Mouse (Mus musculus) forebrain, embryonic 13.5 days (tissue): ENCODE measurements at regions not wholly inside any gene's neighbourhood (a gene's known extent, or its start where the extent isn't known, plus 50 kb on each side); places are given as distances from the start of the nearest gene placed in this dataset.

ENCODE experiments used
- ATAC-seq: fragments of 200-750 bp; cut with Nextera tagmentation; 2 replicates; pipeline ENCODE4 v1.8.0; 2017
- H3K27ac ChIP-seq: fragments of 300-500 bp; sonication (generic); 2 replicates; pipeline ENCODE4 v1.5.1; 2015; ENCODE audit warnings: inconsistent platforms, mild to moderate bottlenecking, moderate library complexity
- H3K27me3 ChIP-seq: fragments of 300-500 bp; sonication (generic); 2 replicates; pipeline ENCODE4 v1.6.1; 2015; ENCODE audit warnings: mild to moderate bottlenecking, inconsistent platforms
- H3K36me3 ChIP-seq: fragments of 300-500 bp; sonication (generic); 2 replicates; pipeline ENCODE4 v1.6.1; 2015; ENCODE audit warnings: mild to moderate bottlenecking, inconsistent platforms; ENCODE audit not compliant: poor library complexity, severe bottlenecking
- H3K4me1 ChIP-seq: fragments of 300-500 bp; sonication (generic); 2 replicates; pipeline ENCODE4 v1.6.1; 2015; ENCODE audit warnings: inconsistent platforms
- H3K4me2 ChIP-seq: fragments of 300-500 bp; sonication (generic); 2 replicates; pipeline ENCODE4 v1.6.1; 2015; ENCODE audit warnings: inconsistent platforms, mild to moderate bottlenecking, moderate library complexity
- H3K4me3 ChIP-seq: fragments of 300-500 bp; sonication (generic); 2 replicates; pipeline ENCODE4 v1.5.1; 2015; ENCODE audit warnings: mild to moderate bottlenecking, inconsistent platforms
- H3K9ac ChIP-seq: fragments of 300-500 bp; sonication (generic); 2 replicates; pipeline ENCODE4 v1.6.1; 2015; ENCODE audit warnings: mild to moderate bottlenecking, inconsistent platforms
- H3K9me3 ChIP-seq: fragments of 300-500 bp; sonication (generic); replicated peaks from 2 replicates; pipeline ENCODE4 v1.6.1; 2016; ENCODE audit warnings: inconsistent platforms
- WGBS: fragments of 180-500 bp; shearing (Covaris S2); methylation state at CpG from one replicate; pipeline ENCODE4 v1.1.7; 2015; 5-methylcytosine and 5-hydroxymethylcytosine counted together

- Histone ChIP-seq H3K4me1 (0 out of 2 replicates have a peak, but pooled peaks cover 3% of the 10 kb centered on the region), H3K36me3 (no peaks in the 10 kb centered on the region), H3K9ac (no peak overlapping the region), H3K9me3 (no peaks in the 10 kb centered on the region), H3K27ac (no peak overlapping the region), H3K27me3 (no peaks in the 10 kb centered on the region), H3K4me3 (no peak overlapping the region), H3K4me2 (no peak overlapping the region)
- ATAC-seq, result no peak
- WGBS, result 40% methylated on average over 2 of the region's 2 CpGs
Measured at GRCm38 (mm10) chr13:69955503-69955902, 153.3 kb downstream of the Med10 start.

GRCm38 (mm10) chr13:69963944-69964343 lies 161.7 kb downstream of the Med10 start:
- no peaks in the 10 kb centered on the region for H3K36me3 ChIP-seq
- ATAC-seq, result no peak
- no peaks in the 10 kb centered on the region for H3K9me3 ChIP-seq
- 34% methylated on average over 8 of the region's 8 CpGs for WGBS
- no peaks in the 10 kb centered on the region for H3K27me3 ChIP-seq
- no peak overlapping the region for H3K4me3 ChIP-seq
- H3K27ac ChIP-seq, result no peak overlapping the region
- no peak overlapping the region for H3K4me2 ChIP-seq
- H3K9ac ChIP-seq, result no peak overlapping the region
- peaks cover 8% of the 10 kb centered on the region for H3K4me1 ChIP-seq

- no peaks in the 10 kb centered on the region for H3K27me3 ChIP-seq
- H3K9ac ChIP-seq, result no peak overlapping the region
- H3K9me3 ChIP-seq, result no peaks in the 10 kb centered on the region
- H3K36me3 ChIP-seq, result no peaks in the 10 kb centered on the region
- no peak overlapping the region for H3K4me2 ChIP-seq
- peaks cover 6% of the 10 kb centered on the region; the same call in 1 of the 2 replicates for H3K4me1 ChIP-seq
- ATAC-seq, result no peak
- no peak overlapping the region for H3K27ac ChIP-seq
- H3K4me3 ChIP-seq, result no peak overlapping the region
- WGBS, result 77% methylated on average over 9 of the region's 9 CpGs
Measured at GRCm38 (mm10) chr13:69971281-69972057, 169.3 kb downstream of the Med10 start.

DNA sequence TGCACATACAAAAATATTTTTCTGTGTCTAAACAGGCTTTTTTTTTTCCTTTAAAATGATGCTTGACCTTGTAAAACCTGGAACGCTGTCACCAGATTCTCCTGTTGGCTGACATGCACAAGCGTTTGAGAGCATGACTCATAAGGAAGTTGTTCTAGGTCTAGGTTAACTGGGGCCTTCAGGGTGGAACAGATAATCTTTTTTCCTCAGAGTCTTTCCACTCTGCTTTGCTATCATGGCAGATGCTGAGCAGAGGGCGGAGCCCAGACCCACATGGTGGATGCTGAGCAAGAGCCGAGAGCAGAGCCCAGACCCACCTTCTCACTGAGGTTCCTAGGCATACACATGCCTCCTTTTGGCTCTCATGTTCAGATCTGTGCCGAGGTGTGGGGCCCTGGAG lies 172.6 kb downstream of the Med10 start:
- H3K4me1 ChIP-seq, result peaks cover 6% of the 10 kb centered on the region; the same call in 1 of the 2 replicates
- no peak overlapping the region for H3K9ac ChIP-seq
- WGBS, result 82% methylated on average over 5 of the region's 5 CpGs
- no peak overlapping the region for H3K4me2 ChIP-seq
- H3K4me3 ChIP-seq, result no peak overlapping the region
- H3K27ac ChIP-seq, result no peak overlapping the region
- no peaks in the 10 kb centered on the region for H3K36me3 ChIP-seq
- H3K9me3 ChIP-seq, result no peaks in the 10 kb centered on the region
- ATAC-seq, result no peak
- H3K27me3 ChIP-seq, result no peaks in the 10 kb centered on the region

DNA sequence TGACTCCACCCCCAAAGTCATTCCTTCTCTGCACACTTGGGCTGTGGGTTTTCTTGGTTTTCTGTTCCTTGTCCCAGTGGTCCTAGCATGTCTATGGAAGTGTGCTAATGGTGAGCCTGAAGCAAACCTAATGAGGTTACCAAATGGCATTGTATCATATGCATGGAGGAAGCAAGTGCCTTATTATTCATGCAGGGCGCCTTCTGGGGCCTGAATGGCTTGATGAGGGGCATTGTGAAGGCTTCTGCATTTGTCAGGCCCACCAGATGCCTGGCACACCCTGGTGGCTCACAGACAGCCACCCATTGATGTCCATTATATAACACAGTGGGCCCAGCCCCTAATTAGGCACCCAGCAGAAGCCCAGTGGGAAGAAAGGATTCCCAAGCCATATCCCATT lies 182.0 kb downstream of the Med10 start:
- H3K9ac ChIP-seq, result no peak overlapping the region
- H3K27me3 ChIP-seq, result no peaks in the 10 kb centered on the region
- H3K4me2 ChIP-seq, result no peak overlapping the region
- no peaks in the 10 kb centered on the region for H3K36me3 ChIP-seq
- H3K4me3 ChIP-seq, result no peak overlapping the region
- ATAC-seq, result peak; percentile 77
- 19% methylated on average over 1 of the region's 1 CpGs for WGBS
- H3K4me1 ChIP-seq, result peaks cover 44% of the 10 kb centered on the region
- no peaks in the 10 kb centered on the region; the same call in 1 of the 2 replicates for H3K9me3 ChIP-seq
- peak overlapping the region; percentile 38 for H3K27ac ChIP-seq

DNA sequence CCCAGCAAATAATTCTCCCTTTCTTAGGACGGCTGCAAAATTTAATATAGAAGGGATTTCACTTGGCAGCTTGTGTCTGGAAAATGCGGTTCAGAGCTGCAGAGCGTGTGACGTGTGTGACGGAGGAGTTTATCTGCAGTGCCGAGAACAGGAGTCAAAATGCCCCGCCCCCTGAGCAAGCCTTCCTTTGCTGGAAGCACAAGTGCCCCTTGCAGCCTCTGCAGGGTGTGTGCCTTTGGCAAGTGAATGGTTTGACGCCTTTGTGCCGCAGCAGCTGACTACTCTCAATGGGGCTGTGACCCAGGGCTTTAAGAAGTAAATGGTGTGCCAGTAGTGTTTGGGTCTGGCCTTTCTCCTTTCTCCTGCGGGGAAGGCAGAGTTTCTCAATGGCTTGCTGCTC lies 185.0 kb downstream of the Med10 start:
- ATAC-seq, result peak; percentile 69
- 6% methylated on average over 10 of the region's 10 CpGs for WGBS

GRCm38 (mm10) chr13:69988319-69988718 lies 186.1 kb downstream of the Med10 start:
- ATAC-seq, result peak; percentile 75
- Histone ChIP-seq H3K36me3 (no peaks in the 10 kb centered on the region), H3K9ac (no peak overlapping the region), H3K27me3 (no peaks in the 10 kb centered on the region), H3K4me1 (peaks cover 70% of the 10 kb centered on the region), H3K27ac (peak overlapping the region; percentile 93), H3K4me3 (no peak overlapping the region), H3K9me3 (no peaks in the 10 kb centered on the region; the same call in 1 of the 2 replicates), H3K4me2 (peak overlapping the region; percentile 25; the same call in 1 of the 2 replicates)
- 31% methylated on average over 4 of the region's 4 CpGs for WGBS

More for the DNA sequence above, 185.0 kb downstream of the Med10 start:
- H3K9me3 ChIP-seq, result no peaks in the 10 kb centered on the region; the same call in 1 of the 2 replicates
- H3K27ac ChIP-seq, result peak overlapping the region; percentile 93
- no peak overlapping the region for H3K9ac ChIP-seq
- H3K27me3 ChIP-seq, result no peaks in the 10 kb centered on the region
- H3K4me2 ChIP-seq, result peak overlapping the region; percentile 27
- no peaks in the 10 kb centered on the region for H3K36me3 ChIP-seq
- peaks cover 63% of the 10 kb centered on the region for H3K4me1 ChIP-seq
- no peak overlapping the region for H3K4me3 ChIP-seq

DNA sequence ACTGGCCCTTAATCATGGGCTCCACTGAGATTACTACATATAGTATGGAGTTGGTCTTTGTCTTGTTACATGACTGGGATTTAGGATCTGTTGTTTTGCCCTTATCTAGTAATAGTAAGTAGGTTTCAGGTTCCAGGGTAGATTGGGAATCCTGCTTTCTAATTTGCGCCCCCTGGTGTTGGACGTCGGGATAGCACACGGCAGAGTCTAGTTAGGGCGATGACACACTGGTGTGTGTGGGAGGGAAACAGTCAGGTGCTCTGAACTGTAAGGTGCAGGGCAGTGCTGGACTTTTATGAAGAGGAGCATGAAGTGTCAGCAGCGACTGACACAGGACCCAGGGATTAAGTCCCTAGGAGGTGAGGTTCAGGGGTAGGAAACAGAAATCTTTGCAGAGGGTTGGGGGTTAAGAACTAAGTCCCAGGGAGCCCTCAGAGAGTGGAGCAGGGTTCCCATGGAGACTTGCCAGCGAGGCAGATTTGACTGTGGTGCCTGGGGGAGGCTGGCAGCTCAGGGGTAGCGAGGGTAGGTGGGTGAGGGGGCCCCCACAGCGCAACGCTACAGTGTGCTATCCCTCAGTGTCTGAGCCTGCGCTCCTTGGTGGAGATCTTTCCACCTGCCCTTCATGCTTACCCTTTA lies 189.2 kb downstream of the Med10 start:
- Histone ChIP-seq H3K27ac (peak overlapping the region; percentile 59), H3K27me3 (no peaks in the 10 kb centered on the region), H3K9ac (peak overlapping the region; percentile 47), H3K9me3 (no peaks in the 10 kb centered on the region), H3K4me3 (no peak overlapping the region; the same call in 1 of the 2 replicates), H3K4me2 (peak overlapping the region; percentile 40), H3K36me3 (no peaks in the 10 kb centered on the region), H3K4me1 (peaks cover 54% of the 10 kb centered on the region)
- 25% methylated on average over 11 of the region's 11 CpGs for WGBS
- peak; percentile 68 for ATAC-seq

DNA sequence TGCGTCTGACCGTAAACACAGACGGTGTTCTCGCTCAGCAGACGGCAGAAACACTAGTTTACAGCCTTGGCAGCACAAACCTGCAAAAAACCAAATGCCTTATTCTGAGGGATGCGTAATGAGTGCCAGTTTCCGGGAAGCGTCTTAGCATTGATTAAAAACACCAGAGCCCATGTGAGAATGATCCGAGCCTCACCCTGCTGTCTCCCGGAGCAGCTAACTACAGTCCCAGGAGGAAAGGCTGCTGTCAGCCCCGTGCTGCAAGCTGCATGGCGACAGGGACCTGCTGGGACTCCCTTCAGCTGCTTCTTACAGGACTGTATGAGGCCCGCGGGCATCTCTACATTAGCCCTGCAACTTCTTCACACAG lies 189.7 kb downstream of the Med10 start:
- WGBS, result 41% methylated on average over 14 of the region's 14 CpGs
- Histone ChIP-seq H3K4me3 (no peak overlapping the region; the same call in 1 of the 2 replicates), H3K4me2 (peak overlapping the region; percentile 40), H3K9ac (peak overlapping the region; percentile 47), H3K36me3 (no peaks in the 10 kb centered on the region), H3K9me3 (no peaks in the 10 kb centered on the region), H3K27ac (peak overlapping the region; percentile 59), H3K27me3 (no peaks in the 10 kb centered on the region), H3K4me1 (peaks cover 49% of the 10 kb centered on the region)
- peak; percentile 50 for ATAC-seq

DNA sequence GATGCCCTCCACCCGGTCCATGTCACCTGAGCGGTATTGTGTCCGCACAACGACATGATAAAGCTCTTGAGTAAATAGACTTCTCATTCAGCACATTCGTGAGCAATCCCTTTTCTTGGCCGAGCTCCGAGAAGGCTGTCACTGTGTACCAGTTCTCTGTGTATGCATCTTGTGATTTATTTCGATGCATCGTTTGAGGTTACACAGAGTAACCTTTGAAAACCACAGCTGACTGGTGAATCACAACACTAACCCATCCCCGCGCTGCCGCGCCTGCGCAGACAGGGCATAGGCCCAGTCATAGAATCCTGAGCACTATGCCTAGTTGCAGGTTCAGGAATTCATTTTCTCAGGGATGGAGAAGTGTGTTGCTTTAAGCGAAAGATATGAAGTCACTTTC lies 201.4 kb downstream of the Med10 start:
- ATAC-seq, result no peak
- Histone ChIP-seq H3K4me3 (no peak overlapping the region), H3K9me3 (no peaks in the 10 kb centered on the region), H3K4me2 (no peak overlapping the region), H3K27ac (no peak overlapping the region), H3K36me3 (no peaks in the 10 kb centered on the region), H3K9ac (no peak overlapping the region), H3K27me3 (no peaks in the 10 kb centered on the region), H3K4me1 (no peaks in the 10 kb centered on the region)
- 90% methylated on average over 15 of the region's 15 CpGs for WGBS

GRCm38 (mm10) chr13:70012123-70012522 lies 209.9 kb downstream of the Med10 start:
- ATAC-seq, result no peak
- H3K27me3 ChIP-seq, result no peaks in the 10 kb centered on the region
- 40% methylated on average over 3 of the region's 3 CpGs for WGBS

GRCm38 (mm10) chr13:70015183-70015582 lies 213.0 kb downstream of the Med10 start:
- H3K36me3 ChIP-seq, result no peaks in the 10 kb centered on the region
- no peaks in the 10 kb centered on the region for H3K27me3 ChIP-seq
- H3K4me2 ChIP-seq, result no peak overlapping the region
- no peaks in the 10 kb centered on the region for H3K9me3 ChIP-seq
- H3K9ac ChIP-seq, result no peak overlapping the region
- 0 out of 2 replicates have a peak overlapping the region, but pooled peaks have one; percentile 31 for H3K27ac ChIP-seq
- WGBS, result 42% methylated on average over 4 of the region's 4 CpGs
- ATAC-seq, result 0 out of 2 replicates have a peak, but pooled peaks have one; percentile 50
- no peak overlapping the region for H3K4me3 ChIP-seq
- H3K4me1 ChIP-seq, result peaks cover 11% of the 10 kb centered on the region

More at GRCm38 (mm10) chr13:70012123-70012522, 209.9 kb downstream of the Med10 start:
- Histone ChIP-seq H3K4me3 (no peak overlapping the region), H3K27ac (no peak overlapping the region), H3K9me3 (no peaks in the 10 kb centered on the region), H3K36me3 (no peaks in the 10 kb centered on the region), H3K9ac (no peak overlapping the region), H3K4me1 (peaks cover 9% of the 10 kb centered on the region; the same call in 1 of the 2 replicates), H3K4me2 (no peak overlapping the region)
